Mouse (Mus musculus) heart, adult 2 months (tissue): ENCODE results near the gene Clint1.

Source experiments
- CTCF ChIP-seq: fragments of 200-600 bp; IDR thresholded peaks from 2 replicates; pipeline ENCODE4 v1.8.1; 2022; ENCODE audit warnings: antibody characterized with exemption, mild to moderate bottlenecking, moderate library complexity
- POLR2A ChIP-seq: fragments of 200-500 bp; IDR thresholded peaks from 2 replicates; pipeline ENCODE4 v1.6.1; 2011; ENCODE audit warnings: mild to moderate bottlenecking, low read depth, low read length, control low read depth; ENCODE audit not compliant: insufficient read depth

DNA sequence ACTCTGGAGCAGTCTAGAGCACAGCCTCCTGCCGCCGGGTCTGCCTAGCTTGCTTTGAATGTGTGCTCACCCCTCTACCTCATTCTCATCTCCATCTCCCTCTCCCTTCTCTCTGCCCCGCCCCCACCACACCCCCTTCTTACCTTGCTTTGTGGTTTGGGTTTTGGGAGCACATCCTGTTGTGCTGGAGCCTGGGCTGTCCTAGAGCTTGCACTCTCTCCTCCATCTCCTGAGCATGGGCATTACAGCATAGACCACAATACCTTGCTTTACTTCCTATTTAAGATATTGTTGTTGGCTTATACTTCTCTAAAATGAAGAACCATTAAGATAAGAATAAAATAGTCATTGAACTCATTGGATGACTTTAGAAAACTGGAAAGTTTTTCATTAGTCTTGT lies 38.1 kb downstream of the Clint1 start:
- TF ChIP-seq CTCF, result no peak
- TF ChIP-seq POLR2A, result no peak
